Mouse (Mus musculus) layer of hippocampus, adult 11-12 months (tissue): ENCODE data around the gene Efemp2.

Source experiments
- DNase-seq: peaks from one replicate; pipeline ENCODE4 v3.0.0; 2022; ENCODE audit warnings: low spot score

The Efemp2 gene

DNA sequence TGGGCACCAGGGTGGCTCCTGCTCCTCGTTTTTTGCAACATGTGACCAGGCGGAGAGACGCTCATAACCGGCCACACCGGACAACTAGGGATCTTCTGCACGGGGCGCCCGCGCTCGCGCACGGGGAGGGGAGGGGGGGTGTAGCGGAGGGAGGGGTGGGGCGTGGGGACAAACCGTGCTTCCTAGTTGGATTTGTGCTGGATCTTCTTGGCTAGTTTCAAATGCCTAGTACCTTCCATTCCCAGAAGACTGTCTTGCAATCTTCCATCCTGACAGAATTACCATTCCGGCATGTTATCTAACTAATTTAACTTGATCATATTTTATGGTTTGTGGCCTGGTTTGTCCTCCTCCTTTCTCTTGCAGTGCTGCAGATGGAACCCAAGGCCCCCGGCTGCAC is 29.9 kb downstream of the Efemp2 start, which contains the start of gene 1700020D05Rik:
TSS of gene 1700020D05Rik (minus strand) at position 101 of the 400 bp plus-strand sequence.
- no peak for DNase-seq

DNA sequence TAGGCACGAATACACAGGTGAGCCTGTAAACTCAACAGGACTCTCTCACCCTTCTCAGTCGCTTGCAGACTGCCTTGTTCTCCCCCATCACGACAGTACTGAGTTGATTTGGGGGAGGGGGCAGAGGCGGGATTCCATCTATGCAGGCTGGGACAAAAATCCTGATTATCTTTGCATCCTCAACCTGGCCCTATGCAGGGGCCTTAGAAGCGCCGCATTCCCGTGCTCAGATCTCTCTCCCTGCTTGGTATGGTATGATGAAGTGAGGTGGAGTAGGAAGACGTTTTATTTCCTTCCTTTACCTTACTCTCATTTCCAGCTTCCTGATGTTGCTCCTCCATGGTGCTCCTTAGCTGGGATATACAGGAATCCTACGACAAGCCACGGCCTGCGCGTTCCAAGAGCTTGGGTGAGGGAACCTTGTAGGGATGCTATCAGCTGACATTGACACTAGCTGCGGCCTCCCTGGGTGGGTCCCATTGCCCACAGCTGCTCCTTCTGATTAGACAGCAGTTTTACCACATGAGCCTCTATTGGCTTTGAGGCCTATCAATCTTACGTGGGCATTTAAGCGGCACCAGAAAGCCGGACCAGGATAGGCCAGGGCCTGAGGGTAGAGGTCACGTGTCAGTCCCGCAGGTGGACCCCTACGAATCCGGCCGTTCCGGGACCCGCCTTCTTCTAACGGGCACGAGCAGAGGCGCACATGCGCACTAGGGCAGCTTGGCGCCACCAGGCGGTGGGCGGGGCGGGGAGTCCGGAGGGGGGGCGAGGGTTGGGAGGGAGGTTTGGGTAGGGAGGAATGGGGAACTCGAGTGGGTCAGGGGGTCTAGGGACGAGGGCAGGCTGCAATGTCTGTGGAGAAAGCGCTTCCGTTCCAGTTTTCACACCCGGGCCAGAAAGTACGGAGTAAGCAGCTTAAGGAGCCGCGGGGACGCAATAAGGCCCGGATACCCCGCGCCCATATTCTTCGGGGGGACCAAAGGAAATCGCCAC is 36.6 kb downstream of the Efemp2 start, which contains the start of gene Snx32:
TSS of gene Snx32 (minus strand) at position 508 of the 996 bp plus-strand sequence.
- DNase-seq, result peak; percentile 100

DNA sequence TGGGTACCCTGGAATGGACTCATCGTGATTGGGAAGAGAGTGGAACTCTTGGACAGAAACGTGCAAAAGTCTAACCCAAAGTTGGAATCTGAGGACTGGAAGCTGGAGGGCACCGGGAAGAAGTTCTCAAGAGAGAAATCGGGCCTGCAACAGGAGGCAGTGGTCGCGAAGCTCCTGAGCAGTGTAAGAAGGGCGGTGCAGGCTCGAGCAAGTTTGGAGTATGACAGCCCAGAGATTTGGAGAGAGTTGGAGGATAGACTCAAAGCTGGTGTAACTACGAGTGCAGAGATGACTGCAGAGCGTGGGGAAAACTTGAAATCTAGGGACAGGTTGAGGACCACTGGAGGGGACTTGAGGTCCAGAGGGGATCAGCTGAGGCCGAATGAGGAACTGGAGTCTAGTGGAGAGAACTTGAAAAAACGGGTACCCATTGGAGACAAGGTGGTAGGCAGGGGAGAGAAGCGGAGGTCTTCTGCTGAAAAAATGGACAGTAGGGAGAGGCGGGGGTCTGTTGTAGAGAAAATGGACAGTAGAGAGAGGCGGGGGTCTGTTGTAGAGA is 37.4 kb downstream of the Efemp2 start:
- no peak for DNase-seq

DNA sequence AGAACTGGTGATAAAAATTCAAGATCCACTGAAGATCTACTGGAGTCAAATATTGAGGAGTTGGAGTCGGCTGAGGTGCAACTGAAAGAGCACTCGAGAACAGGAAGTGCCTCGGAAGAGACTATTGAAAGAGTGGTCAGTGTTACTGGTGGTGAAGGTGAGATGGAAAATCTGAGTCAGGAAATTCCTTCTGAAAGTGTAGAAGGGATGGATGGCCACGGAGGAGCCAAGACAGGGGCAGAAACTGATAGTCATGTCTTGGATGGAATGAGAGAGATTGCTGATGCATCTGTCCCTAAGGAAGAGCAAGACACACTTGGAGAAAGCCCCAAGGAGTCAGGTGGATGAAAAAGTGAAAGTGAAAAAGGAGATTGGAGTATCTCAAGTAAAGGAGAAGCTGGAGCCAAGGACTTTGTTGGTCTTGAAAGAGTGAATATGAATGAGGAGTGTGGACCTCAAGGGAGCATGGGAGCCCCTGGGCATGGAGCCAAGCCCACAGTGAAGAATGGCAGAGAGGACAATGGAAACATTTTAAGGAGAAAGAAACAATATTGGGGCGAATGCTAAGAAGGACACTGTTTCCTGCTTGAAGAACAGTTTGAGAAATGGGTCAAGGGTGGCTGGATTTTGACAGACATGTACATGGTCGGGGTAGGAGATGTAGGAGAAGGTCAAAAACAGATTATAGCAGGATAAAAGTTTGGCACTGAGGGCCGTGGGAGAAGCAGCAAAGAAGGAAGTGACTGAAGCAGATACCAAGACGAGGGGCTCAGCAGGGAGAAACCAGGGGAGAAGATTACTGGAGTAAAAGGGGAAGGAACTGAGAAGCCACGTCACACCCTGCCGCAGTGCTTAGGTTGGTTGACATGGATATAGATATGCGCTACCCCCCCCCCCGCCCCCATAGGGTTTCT is 38.6 kb downstream of the Efemp2 start:
- DNase-seq, result no peak

DNA sequence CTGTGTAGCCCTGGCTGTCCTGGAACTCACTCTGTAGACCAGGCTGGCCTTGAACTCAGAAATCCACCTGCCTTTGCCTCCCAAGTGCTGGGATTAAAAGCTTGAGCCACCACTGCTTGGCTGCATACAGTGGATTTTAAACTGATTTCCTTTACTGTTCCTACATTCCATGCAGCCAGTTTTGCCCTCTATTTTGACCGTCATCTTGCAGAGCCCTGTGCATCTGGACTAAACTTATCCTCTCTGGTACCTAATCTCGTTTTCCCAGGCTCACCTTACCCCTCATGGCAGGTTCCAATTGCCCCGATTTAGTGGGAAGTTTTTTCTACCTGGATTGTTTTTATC is 39.2 kb downstream of the Efemp2 start:
- DNase-seq, result no peak

DNA sequence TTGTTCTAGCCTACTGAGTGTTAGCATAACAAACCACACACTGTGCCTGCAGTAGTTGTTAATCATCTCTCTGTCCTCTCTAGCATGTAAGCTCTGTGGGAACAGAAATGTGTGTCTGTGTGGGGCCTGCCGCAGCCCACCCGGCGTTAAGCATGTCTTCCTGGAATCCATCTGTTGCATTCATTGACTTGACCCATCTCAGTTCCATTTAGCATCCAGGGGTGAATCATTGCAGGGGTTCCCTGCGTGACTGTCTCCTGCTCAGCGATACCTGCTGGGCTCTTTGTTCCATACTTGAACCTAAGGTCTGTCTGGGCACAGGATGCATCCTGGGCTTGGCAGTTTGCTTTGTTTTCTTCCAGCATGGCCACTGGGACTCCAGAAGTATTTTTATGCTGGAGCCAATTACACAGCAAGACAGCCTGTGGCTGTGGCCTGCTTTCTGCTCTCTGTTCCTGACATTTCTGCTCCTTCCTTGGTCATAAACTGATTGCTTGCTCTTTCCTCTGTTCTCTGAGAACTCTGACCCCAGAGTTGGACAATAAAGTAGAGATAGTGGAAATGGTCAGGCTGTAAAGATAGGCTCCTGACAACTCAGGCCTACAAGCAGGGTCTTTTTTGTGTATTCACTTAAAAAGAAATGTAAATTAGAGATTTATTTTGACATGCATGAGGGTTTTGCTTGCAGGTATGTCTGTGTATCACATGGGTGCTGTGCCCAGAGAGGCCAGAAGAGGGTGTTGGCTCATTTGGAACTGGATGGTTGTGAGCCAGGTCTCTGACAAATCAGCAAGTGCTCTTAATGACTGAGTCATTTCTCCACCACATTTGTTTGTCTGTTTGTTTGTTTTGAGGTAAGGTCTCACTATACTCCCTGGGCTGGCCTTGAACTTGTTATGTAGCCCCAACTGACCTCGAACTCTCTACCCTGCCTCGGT is 42.4 kb downstream of the Efemp2 start:
- no peak for DNase-seq

DNA sequence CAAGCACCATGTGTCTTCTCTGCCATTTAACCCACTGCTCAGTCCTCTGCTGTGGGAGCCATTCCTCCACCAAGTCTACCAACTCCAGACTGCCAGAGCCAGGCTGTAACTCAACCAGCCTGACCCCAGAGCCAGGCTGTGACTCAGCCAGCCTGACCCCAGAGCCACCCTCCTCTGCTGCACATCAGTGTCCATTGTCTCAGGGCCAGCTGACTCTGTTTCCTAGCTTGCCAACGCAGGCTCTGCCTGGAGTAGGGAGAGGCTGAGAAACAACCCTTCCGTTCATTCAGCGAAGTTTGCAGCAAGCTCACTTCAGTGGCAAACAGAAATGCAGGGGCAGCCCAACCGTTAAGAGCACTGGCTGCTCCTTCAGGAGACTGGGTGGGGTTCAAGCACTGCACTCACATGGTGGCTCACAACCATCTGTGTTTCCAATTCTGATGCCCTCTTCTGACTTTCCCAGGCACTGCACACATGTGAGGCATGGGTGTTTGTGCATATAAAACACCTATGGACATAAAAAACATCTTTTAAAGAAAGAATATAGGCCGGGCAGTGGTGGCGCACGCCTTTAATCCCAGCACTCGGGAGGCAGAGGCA is 43.3 kb downstream of the Efemp2 start:
- peak; percentile 53 for DNase-seq

DNA sequence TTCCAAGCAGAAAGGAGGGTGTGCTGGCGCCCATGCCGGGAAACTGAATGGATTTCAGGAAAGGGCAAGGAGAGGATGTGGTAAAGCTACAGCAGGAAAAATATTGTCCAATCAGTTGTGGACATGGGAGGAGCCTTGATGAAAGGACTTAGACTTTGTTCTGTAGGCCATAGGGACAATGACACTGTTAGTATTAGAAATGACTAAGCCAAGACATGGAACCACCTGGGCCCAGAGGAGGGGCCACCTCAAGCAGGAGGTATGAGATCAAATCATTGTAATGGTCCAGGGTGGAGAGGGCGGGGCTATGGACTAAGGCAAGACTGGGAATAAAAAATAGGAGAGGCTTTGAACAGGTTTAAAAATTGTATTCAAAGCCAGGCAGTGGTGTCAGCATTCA is 45.0 kb downstream of the Efemp2 start:
- no peak for DNase-seq

DNA sequence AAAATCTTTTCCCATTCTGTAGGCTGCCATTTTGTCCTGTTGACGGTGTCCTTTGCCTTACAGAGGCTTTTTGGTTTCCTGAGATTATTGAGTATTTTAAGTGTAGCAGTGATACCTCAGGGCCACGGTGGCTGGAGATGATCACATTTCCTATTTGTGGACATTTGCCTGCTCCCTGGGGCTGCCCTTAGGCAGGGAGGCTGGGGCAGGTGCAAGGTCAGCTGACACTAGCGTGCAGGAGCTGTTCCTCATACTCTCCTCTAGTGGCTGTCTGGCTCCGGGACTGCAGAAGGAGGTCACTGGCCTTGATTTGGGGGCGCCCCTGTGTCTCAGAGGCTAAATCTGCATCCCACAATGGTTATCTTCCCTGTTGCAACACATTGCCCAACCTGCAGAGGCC is 51.5 kb downstream of the Efemp2 start:
- no peak for DNase-seq

DNA sequence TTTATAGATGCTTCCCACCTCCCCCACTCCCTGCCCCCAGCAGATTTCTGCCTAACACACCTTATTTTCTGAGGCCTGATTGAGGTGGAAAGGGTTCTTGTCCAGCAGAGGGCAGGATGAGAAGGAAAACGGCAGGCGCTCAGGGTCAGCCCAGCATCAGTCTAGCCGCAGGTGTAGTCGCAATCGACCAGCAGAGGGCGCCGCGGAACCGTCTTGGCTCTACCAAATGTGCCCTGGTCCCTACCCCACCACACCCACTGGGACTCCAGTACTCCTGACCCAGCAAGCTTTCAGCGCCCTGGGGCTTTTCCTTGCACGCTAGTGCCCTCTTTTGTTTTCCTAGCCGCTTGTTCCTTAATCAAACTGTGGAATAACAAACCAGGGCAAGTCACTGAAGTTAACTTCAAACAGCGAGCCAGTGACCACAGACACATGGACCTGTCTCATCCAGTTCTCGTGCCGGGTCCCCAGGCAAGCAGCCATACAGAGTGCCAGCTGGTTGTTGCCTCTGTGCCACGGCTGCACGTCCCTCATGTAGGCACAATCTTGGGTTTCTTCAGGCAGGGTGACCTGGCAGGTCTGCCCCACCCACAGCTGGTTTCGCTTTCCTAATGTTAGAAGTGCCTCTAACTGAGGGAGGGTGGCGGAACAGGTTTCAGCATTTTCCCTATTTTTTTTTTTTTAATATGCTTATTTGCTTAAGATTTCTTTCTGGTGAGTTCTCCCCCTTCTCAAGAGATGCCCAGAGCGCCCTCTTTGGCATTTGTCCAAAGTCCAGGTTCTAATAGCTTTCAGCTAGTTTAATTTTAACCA is 55.8 kb downstream of the Efemp2 start:
- DNase-seq, result peak; percentile 94

DNA sequence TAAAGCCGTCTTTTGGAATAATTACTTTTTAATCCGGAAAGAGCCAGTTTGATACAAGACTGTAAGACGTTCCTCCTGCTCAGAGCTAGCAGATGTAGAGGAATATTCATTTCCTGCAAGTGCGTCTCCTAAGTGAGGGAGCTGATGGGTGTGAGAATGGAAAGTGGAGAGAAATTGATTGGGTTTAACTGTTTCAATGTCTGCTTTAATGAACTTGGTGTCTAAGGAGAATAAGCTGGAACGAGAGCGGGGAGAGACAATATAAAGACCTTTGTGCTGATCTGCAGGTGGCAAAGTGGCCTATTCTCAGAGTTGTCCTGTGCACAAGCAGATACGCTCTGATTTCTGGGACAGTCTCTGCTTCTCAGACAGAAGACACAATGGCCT is 56.4 kb downstream of the Efemp2 start:
- DNase-seq, result no peak
